Mouse (Mus musculus): ENCODE data around the gene Gdf1.

DNA sequence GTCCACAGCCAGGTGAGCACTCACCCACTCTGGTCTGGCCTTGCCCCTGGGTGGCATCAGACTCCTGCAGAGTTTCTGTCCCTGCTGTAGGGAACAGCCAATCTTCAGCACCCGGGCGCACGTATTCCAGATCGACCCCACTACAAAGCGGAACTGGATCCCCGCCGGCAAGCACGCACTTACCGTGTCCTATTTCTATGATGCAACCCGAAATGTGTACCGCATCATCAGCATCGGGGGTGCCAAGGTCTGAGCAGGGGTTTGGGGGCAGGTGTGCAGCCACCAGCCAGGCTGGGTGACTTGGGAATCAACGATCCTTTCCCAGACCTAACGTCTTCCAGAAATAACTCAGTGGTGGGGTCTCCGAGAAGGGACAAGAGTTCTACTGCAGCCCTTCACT lies 44.3 kb upstream of the Gdf1 start:
- TF ChIP-seq POLR2A (IDR thresholded peaks at IDR 0.05; ENCODE audit: low read depth, low read length) (no peak), CTCF (IDR thresholded peaks at IDR 0.05; ENCODE audit: borderline replicate concordance, insufficient read depth, low read length) (no peak)
